Mouse (Mus musculus) testis, adult 2 months (tissue): ENCODE results near the gene Gm20696.

Experiments used
- CTCF ChIP-seq: fragments of 200-500 bp; IDR thresholded peaks from 2 replicates; pipeline ENCODE4 v1.5.1; 2012; ENCODE audit warnings: low read depth, mild to moderate bottlenecking, inconsistent platforms, low read length, moderate library complexity; ENCODE audit not compliant: control insufficient read depth, insufficient read depth, insufficient replicate concordance
- POLR2A ChIP-seq: fragments of 200-500 bp; IDR thresholded peaks from 2 replicates; pipeline ENCODE4 v1.6.1; 2012; ENCODE audit warnings: low read depth, mild to moderate bottlenecking, inconsistent platforms, low read length, moderate library complexity; ENCODE audit not compliant: control insufficient read depth

GRCm38 (mm10) chr6:99328146-99328545, 338.5 kb downstream of the Gm20696 start:
- TF ChIP-seq CTCF (no peak), POLR2A (no peak)
